Mouse (Mus musculus): ENCODE measurements at regions not wholly inside any gene's neighbourhood (a gene's known extent, or its start where the extent isn't known, plus 50 kb on each side); places are given as distances from the start of the nearest gene placed in this dataset.
"Not testable (repeated sequence)": the region's sequence is repeated elsewhere in the genome, so short reads cannot be mapped to it uniquely, and the experiment has no call there.

DNA sequence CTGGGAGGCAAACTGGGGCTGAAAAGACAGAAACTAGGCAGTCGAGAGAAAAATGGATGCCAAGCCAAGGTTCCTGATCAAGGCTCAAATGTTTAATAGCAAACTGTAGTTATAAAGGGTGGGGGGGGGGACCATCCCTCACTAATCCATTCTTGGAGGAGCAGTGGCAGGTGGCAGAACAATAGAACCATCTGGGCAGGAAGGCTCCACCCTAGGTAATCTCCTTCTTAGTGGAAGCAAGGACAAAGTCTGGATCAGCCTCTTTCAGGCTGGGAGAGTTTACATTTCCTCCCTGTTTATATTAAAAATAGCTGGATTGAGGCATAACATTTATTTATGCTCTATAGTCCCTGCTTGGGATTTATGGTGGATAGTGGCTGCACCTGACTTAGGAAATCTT, 180.8 kb downstream of the Cdh9 start:
- Histone ChIP-seq H3K27ac (ENCODE audit: insufficient read depth, low read length) (peak overlapping the region; percentile 97), H3K27me3 (ENCODE audit: control insufficient read depth, insufficient read depth, low read length, poor library complexity, severe bottlenecking) (no peaks in the 10 kb centered on the region), H3K4me1 (ENCODE audit: control insufficient read depth, insufficient read depth, low read length) (no peaks in the 10 kb centered on the region), H3K4me3 (ENCODE audit: low read depth, low read length) (no peak overlapping the region), H3K36me3 (ENCODE audit: control insufficient read depth, insufficient read depth, low read length, poor library complexity, severe bottlenecking) (no peaks in the 10 kb centered on the region), H3K9ac (ENCODE audit: low read depth, poor library complexity, severe bottlenecking) (no peak overlapping the region), H3K9me3 (replicated peaks; ENCODE audit: control insufficient read depth, insufficient read depth, low read length, poor library complexity, severe bottlenecking) (peaks cover 35% of the 10 kb centered on the region)
- peak; percentile 85 for TF ChIP-seq EP300 (IDR thresholded peaks at IDR 0.05; ENCODE audit: insufficient read depth, low read depth, low read length)
- TF ChIP-seq CTCF (IDR thresholded peaks at IDR 0.05; ENCODE audit: low read depth, low read length): no peak
- no peak for TF ChIP-seq POLR2A (IDR thresholded peaks at IDR 0.05; ENCODE audit: insufficient read depth, low read length)

DNA sequence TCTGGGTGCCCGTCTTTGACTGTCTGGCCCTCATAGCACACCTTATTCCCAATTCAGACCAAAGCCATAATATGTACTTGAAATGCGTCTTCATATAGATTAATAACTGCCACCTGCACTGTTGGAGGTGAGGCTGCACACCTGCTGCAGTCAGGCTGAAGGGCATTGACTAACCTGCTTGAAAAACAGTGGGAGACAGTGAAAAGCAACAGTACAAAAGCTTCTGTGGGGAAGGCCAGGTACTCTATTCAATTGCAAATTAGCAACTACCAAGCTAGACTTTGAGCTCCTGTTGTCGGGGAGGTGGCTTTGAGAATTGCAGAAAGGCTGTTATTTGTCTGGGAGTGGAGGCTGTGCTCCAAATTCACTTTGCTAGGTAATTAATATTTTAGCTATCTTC, 181.4 kb downstream of the Cdh9 start:
- TF ChIP-seq EP300 (IDR thresholded peaks at IDR 0.05; ENCODE audit: insufficient read depth, low read depth, low read length): peak; percentile 77; the same call in 1 of the 2 replicates
- peaks cover 35% of the 10 kb centered on the region for H3K9me3 ChIP-seq (replicated peaks; ENCODE audit: control insufficient read depth, insufficient read depth, low read length, poor library complexity, severe bottlenecking)
- not testable (repeated sequence) for H3K27me3 ChIP-seq (ENCODE audit: control insufficient read depth, insufficient read depth, low read length, poor library complexity, severe bottlenecking)

DNA sequence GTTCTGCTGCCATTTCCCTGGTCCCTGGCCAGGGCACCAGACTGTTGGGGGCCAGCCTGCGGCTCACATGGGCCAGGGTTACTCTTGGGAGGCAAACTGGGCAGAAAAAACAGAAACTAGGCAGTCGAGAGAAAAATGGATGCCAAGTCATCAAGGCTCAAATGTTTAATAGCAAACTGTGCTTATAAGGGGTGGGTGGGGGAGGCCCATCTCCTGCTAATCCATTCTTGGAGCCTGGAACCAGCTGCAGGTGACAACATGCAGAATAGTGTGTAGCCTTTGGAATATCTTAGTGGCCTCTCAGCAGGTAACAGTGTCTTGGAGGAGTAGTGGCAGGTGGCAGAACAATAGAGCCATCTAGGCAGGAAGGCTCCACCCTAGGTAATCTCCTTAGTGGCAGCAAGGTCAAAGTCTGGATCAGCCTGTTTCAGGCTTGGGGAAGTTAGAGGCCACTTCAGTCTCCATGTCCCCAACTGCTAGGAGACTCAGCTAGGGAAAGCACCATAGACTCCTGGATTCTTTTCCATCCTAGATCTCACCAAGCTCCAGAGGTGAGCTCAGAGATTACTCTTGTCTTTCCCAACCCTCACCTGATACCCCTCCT, 186.5 kb downstream of the Cdh9 start:
- no peak overlapping the region for H3K4me3 ChIP-seq (ENCODE audit: low read depth, low read length)

More for the DNA sequence above, 181.4 kb downstream of the Cdh9 start:
- H3K36me3 ChIP-seq (ENCODE audit: control insufficient read depth, insufficient read depth, low read length, poor library complexity, severe bottlenecking); H3K9ac ChIP-seq (ENCODE audit: low read depth, poor library complexity, severe bottlenecking); H3K4me1 ChIP-seq (ENCODE audit: control insufficient read depth, insufficient read depth, low read length); H3K4me3 ChIP-seq (ENCODE audit: low read depth, low read length): not testable (repeated sequence)
- H3K27ac ChIP-seq (ENCODE audit: insufficient read depth, low read length): peak overlapping the region; percentile 90

DNA sequence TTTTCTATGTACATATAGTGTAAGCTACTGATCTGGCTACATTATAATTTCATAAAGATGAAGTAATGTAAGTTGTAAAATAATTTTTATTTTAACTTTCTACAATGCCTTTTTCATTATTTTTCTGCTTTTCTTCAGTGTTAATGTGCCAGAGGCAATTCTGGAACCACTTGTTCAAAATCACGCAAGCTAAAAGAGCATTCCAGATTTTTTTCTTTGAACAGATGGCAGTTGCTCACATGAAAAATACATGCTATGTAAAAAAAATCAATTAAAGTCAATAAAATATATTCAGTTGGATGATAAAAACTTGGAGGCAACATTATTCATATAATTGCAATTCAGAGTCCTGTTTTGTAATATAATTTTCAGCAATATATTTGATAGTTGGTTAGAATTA, 194.7 kb downstream of the Cdh9 start:
- TF ChIP-seq POLR2A (IDR thresholded peaks at IDR 0.05; ENCODE audit: insufficient read depth, low read length) (no peak), CTCF (IDR thresholded peaks at IDR 0.05; ENCODE audit: low read depth, low read length) (no peak), EP300 (IDR thresholded peaks at IDR 0.05; ENCODE audit: insufficient read depth, low read depth, low read length) (no peak)
- Histone ChIP-seq H3K36me3 (ENCODE audit: control insufficient read depth, insufficient read depth, low read length, poor library complexity, severe bottlenecking) (no peaks in the 10 kb centered on the region), H3K27me3 (ENCODE audit: control insufficient read depth, insufficient read depth, low read length, poor library complexity, severe bottlenecking) (no peaks in the 10 kb centered on the region), H3K9me3 (replicated peaks; ENCODE audit: control insufficient read depth, insufficient read depth, low read length, poor library complexity, severe bottlenecking) (no peaks in the 10 kb centered on the region), H3K27ac (ENCODE audit: insufficient read depth, low read length) (no peak overlapping the region), H3K9ac (ENCODE audit: low read depth, poor library complexity, severe bottlenecking) (no peak overlapping the region), H3K4me1 (ENCODE audit: control insufficient read depth, insufficient read depth, low read length) (no peaks in the 10 kb centered on the region), H3K4me3 (ENCODE audit: low read depth, low read length) (no peak overlapping the region)

More for the DNA sequence above, 186.5 kb downstream of the Cdh9 start:
- Histone ChIP-seq H3K27me3 (ENCODE audit: control insufficient read depth, insufficient read depth, low read length, poor library complexity, severe bottlenecking) (no peaks in the 10 kb centered on the region), H3K27ac (ENCODE audit: insufficient read depth, low read length) (peak overlapping the region; percentile 95), H3K4me1 (ENCODE audit: control insufficient read depth, insufficient read depth, low read length) (peaks cover 2% of the 10 kb centered on the region), H3K36me3 (ENCODE audit: control insufficient read depth, insufficient read depth, low read length, poor library complexity, severe bottlenecking) (no peaks in the 10 kb centered on the region), H3K9ac (ENCODE audit: low read depth, poor library complexity, severe bottlenecking) (peak overlapping the region; percentile 23), H3K9me3 (replicated peaks; ENCODE audit: control insufficient read depth, insufficient read depth, low read length, poor library complexity, severe bottlenecking) (peaks cover 14% of the 10 kb centered on the region)
- TF ChIP-seq EP300 (IDR thresholded peaks at IDR 0.05; ENCODE audit: insufficient read depth, low read depth, low read length) (peak; percentile 97), POLR2A (IDR thresholded peaks at IDR 0.05; ENCODE audit: insufficient read depth, low read length) (no peak)

DNA sequence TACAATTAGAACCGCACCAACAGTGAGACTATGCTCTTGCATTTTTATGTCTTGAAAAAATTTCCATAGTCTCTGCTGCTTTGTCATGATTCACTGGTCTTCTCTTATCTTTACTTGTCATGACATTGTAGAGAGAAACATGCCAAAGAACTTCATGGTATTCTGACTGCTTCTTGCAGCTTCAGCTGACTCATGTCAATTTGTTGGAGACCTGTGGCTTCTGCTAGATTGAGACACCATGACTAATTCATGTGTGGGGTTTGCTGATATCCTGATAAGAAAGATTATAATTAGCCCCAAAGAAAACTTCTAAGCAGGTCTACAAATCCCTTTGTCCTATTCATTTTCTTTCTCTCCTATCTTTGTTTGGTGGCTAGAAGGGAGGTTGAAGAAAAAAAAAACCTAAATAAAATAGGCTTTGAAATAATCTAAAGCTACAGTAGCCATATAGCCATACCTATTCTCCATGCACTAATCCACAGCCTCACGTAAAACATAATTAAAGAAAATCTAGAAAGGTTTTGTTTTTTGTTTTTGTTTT, 204.7 kb downstream of the Cdh9 start:
- TF ChIP-seq CTCF (IDR thresholded peaks at IDR 0.05; ENCODE audit: low read depth, low read length) (no peak), POLR2A (IDR thresholded peaks at IDR 0.05; ENCODE audit: insufficient read depth, low read length) (no peak), EP300 (IDR thresholded peaks at IDR 0.05; ENCODE audit: insufficient read depth, low read depth, low read length) (no peak)
- Histone ChIP-seq H3K27me3 (ENCODE audit: control insufficient read depth, insufficient read depth, low read length, poor library complexity, severe bottlenecking) (no peaks in the 10 kb centered on the region), H3K9ac (ENCODE audit: low read depth, poor library complexity, severe bottlenecking) (no peak overlapping the region), H3K9me3 (replicated peaks; ENCODE audit: control insufficient read depth, insufficient read depth, low read length, poor library complexity, severe bottlenecking) (no peaks in the 10 kb centered on the region), H3K27ac (ENCODE audit: insufficient read depth, low read length) (no peak overlapping the region), H3K4me3 (ENCODE audit: low read depth, low read length) (no peak overlapping the region), H3K4me1 (ENCODE audit: control insufficient read depth, insufficient read depth, low read length) (no peaks in the 10 kb centered on the region), H3K36me3 (ENCODE audit: control insufficient read depth, insufficient read depth, low read length, poor library complexity, severe bottlenecking) (no peaks in the 10 kb centered on the region)

DNA sequence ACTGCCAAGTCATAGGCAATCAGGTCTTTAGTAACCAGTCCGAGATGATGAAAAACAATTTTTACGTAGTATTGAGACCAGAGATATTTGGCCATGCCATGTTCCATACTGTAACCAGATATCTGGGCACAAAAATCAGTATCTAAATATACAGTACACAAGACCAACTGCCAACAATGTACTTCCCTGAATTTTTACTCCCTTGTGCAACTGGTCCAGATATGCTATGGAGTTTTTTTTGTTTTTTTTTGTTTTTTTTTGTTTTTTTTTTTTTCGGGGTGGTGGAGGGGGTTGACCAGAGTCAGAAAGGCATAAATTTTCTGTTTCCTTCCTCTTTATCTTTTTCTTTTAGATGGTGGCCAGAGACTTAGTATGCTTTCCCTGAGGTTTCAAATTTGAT, 205.9 kb downstream of the Cdh9 start:
- H3K9me3 ChIP-seq (replicated peaks; ENCODE audit: control insufficient read depth, insufficient read depth, low read length, poor library complexity, severe bottlenecking): no peaks in the 10 kb centered on the region
- no peak overlapping the region for H3K27ac ChIP-seq (ENCODE audit: insufficient read depth, low read length)
- no peak overlapping the region for H3K9ac ChIP-seq (ENCODE audit: low read depth, poor library complexity, severe bottlenecking)
- no peaks in the 10 kb centered on the region for H3K4me1 ChIP-seq (ENCODE audit: control insufficient read depth, insufficient read depth, low read length)
- no peaks in the 10 kb centered on the region for H3K36me3 ChIP-seq (ENCODE audit: control insufficient read depth, insufficient read depth, low read length, poor library complexity, severe bottlenecking)
- H3K4me3 ChIP-seq (ENCODE audit: low read depth, low read length): no peak overlapping the region
- no peaks in the 10 kb centered on the region for H3K27me3 ChIP-seq (ENCODE audit: control insufficient read depth, insufficient read depth, low read length, poor library complexity, severe bottlenecking)
- TF ChIP-seq CTCF (IDR thresholded peaks at IDR 0.05; ENCODE audit: low read depth, low read length) (no peak), POLR2A (IDR thresholded peaks at IDR 0.05; ENCODE audit: insufficient read depth, low read length) (no peak), EP300 (IDR thresholded peaks at IDR 0.05; ENCODE audit: insufficient read depth, low read depth, low read length) (no peak)

DNA sequence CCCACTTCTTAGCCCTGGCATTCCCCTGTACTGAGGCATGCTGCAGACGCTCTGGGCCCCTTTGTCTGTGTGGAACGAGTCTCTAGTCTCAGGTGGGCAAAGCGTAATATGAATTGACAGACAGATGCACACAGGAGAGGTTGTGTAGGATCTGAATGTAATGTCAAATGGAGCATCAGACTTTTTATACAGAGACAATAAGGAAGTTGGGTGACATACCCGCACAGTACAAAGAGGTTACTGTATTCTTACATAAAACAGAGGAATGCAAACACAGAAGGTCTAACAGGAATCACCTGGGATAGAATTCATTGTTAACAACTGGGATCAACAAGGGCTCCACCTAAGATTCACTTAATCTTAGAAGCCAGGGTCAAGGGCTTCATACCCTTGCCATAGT, 247.3 kb downstream of the Cdh9 start:
- H3K4me1 ChIP-seq (ENCODE audit: control insufficient read depth, insufficient read depth, low read length); H3K9me3 ChIP-seq (replicated peaks; ENCODE audit: control insufficient read depth, insufficient read depth, low read length, poor library complexity, severe bottlenecking); H3K36me3 ChIP-seq (ENCODE audit: control insufficient read depth, insufficient read depth, low read length, poor library complexity, severe bottlenecking); H3K27me3 ChIP-seq (ENCODE audit: control insufficient read depth, insufficient read depth, low read length, poor library complexity, severe bottlenecking); H3K4me3 ChIP-seq (ENCODE audit: low read depth, low read length); H3K9ac ChIP-seq (ENCODE audit: low read depth, poor library complexity, severe bottlenecking): not testable (repeated sequence)
- peak overlapping the region; percentile 75 for H3K27ac ChIP-seq (ENCODE audit: insufficient read depth, low read length)
